Mouse (Mus musculus) neural tube, embryonic 11.5 days (tissue): Measurements from ENCODE around the gene Mettl7a1. TPM values are rescaled to one million over a fixed set of nuclear protein-coding genes. Genes with fewer than 3 reads are reported as not detected.
"Not testable (repeated sequence)": the region's sequence is repeated elsewhere in the genome, so short reads cannot be mapped to it uniquely, and the experiment has no call there.

Experiments used
- ATAC-seq: fragments of 200-750 bp; cut with Nextera tagmentation; 2 replicates; pipeline ENCODE4 v1.8.0; 2017; ENCODE audit warnings: moderate number of reproducible peaks, mild to moderate bottlenecking, moderate TSS enrichment, moderate library complexity; ENCODE audit not compliant: insufficient read depth, low FRiP score, low TSS enrichment
- DNase-seq: peaks from one replicate; pipeline ENCODE4 v3.0.0-alpha.2; 2015; ENCODE audit warnings: low spot score
- H3K27ac ChIP-seq: fragments of 300-500 bp; sonication (generic); 2 replicates; pipeline ENCODE4 v1.5.1; 2014; ENCODE audit warnings: low read depth, mild to moderate bottlenecking, low read length
- H3K27me3 ChIP-seq: fragments of 300-500 bp; sonication (generic); 2 replicates; pipeline ENCODE4 v1.6.1; 2014; ENCODE audit warnings: mild to moderate bottlenecking, low read length, mixed read lengths; ENCODE audit not compliant: control insufficient read depth, insufficient read depth
- H3K36me3 ChIP-seq: fragments of 300-500 bp; sonication (generic); 2 replicates; pipeline ENCODE4 v1.6.1; 2014; ENCODE audit warnings: mild to moderate bottlenecking, low read length, moderate library complexity, mixed read lengths; ENCODE audit not compliant: control insufficient read depth, insufficient read depth
- H3K4me1 ChIP-seq: fragments of 300-500 bp; sonication (generic); 2 replicates; pipeline ENCODE4 v1.6.1; 2014; ENCODE audit warnings: low read length, mixed read lengths; ENCODE audit not compliant: control insufficient read depth, insufficient read depth
- H3K4me2 ChIP-seq: fragments of 300-500 bp; sonication (generic); 2 replicates; pipeline ENCODE4 v1.6.1; 2014; ENCODE audit warnings: low read depth, mild to moderate bottlenecking, moderate library complexity
- H3K4me3 ChIP-seq: fragments of 300-500 bp; sonication (generic); 2 replicates; pipeline ENCODE4 v1.5.1; 2014; ENCODE audit warnings: low read depth, low read length
- H3K9ac ChIP-seq: fragments of 300-500 bp; sonication (generic); 2 replicates; pipeline ENCODE4 v1.6.1; 2014; ENCODE audit warnings: mild to moderate bottlenecking, low read length
- H3K9me3 ChIP-seq: fragments of 300-500 bp; sonication (generic); 2 replicates; pipeline ENCODE4 v1.6.1; 2016; ENCODE audit warnings: low read length; ENCODE audit not compliant: control insufficient read depth
- WGBS: fragments of 180-500 bp; shearing (Covaris S2); extraction: QIAGEN DNeasy Blood & Tissue Kit; methylation state at CpG from one replicate; pipeline ENCODE4 v1.1.7; 2014; 5-methylcytosine and 5-hydroxymethylcytosine counted together
- polyA plus RNA-seq: library from polyadenylated mRNA; unstranded; fragments of >200 nt; fragmentation: Nextera tagmentation; extraction: Ambion mirVana; gene quantifications from 2 replicates; pipeline ENCODE4 v1.2.1, GENCODE M21; 2014

Mettl7a1 gene
- polyA plus RNA-seq, 1 experiment from 2014 or later: 3.8 TPM

- DNase-seq: no peak
- 94% methylated on average over 5 of the region's 5 CpGs for WGBS
- Histone ChIP-seq H3K4me2 (no peak overlapping the region), H3K27me3 (no peaks in the 10 kb centered on the region), H3K27ac (no peak overlapping the region), H3K9me3 (no peaks in the 10 kb centered on the region), H3K36me3 (no peaks in the 10 kb centered on the region), H3K4me1 (no peaks in the 10 kb centered on the region), H3K9ac (no peak overlapping the region), H3K4me3 (no peak overlapping the region)
- no peak for ATAC-seq
Observed at GRCm38 (mm10) chr15:100314448-100315145, 10.7 kb downstream of the Mettl7a1 start.

DNA sequence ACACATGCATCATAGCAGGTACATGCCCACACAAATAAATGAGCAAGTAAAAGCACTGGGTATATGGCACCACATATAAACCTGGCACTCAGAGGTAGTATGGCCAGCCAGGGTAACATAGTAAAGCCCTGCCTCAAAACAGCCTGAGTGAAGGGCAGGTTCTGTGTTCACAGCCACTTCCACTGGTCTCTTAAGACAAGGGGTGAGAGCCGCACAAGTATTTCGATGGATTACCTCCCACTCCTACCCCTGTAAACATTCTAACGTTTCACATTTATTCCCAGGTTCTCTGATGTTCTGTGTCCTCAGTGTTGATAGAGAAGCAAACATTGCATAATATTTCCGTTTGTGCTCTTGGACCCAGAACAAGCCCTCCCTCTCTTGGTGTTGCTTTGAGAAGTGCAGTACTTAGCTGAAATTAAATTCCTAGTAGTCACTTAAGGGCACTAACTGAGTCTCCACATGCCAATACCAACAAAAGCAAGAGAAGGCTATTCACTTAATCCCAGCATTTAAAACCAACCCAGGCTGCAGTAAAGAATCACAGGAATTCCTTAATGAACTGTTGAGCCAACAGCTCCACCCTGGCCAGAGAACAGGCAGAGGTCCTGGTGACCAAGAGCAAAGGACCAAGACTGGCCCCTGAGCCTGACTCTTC is 14.2 kb downstream of the Mettl7a1 start:
- 90% methylated on average over 4 of the region's 4 CpGs for WGBS
- H3K9ac ChIP-seq, H3K4me1 ChIP-seq, H3K27ac ChIP-seq, H3K4me3 ChIP-seq, ATAC-seq, H3K36me3 ChIP-seq, H3K4me2 ChIP-seq, H3K9me3 ChIP-seq, H3K27me3 ChIP-seq, DNase-seq: not testable (repeated sequence)

DNA sequence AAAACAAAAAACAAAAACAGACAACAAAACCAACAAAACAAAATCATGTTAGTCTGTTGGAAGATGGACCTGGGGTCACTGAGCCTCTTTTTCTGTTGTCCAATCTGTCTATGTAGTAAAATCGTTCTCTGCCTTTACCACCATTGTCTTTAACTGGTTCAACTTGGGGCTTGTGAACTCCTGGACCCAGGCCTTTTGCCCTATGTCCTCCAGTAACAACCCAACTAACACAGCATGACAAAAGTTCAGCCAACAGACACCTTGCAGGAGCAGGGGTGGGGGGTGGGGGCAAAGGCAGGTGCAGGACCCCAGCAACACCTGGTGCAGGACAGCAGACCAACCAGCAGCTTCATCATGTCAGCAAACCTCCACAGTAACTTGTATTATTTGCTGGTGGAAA is 15.9 kb downstream of the Mettl7a1 start:
- Histone ChIP-seq H3K9ac (no peak overlapping the region), H3K36me3 (no peaks in the 10 kb centered on the region), H3K9me3 (no peaks in the 10 kb centered on the region), H3K4me1 (no peaks in the 10 kb centered on the region), H3K27me3 (no peaks in the 10 kb centered on the region), H3K27ac (no peak overlapping the region), H3K4me2 (no peak overlapping the region), H3K4me3 (no peak overlapping the region)
- ATAC-seq: no peak
- WGBS: 85% methylated on average over 1 of the region's 1 CpGs
- no peak for DNase-seq

- WGBS: 85% methylated on average over 9 of the region's 9 CpGs
- ATAC-seq: no peak
- DNase-seq: no peak
Observed at GRCm38 (mm10) chr15:100320295-100320905, 16.5 kb downstream of the Mettl7a1 start.

DNA sequence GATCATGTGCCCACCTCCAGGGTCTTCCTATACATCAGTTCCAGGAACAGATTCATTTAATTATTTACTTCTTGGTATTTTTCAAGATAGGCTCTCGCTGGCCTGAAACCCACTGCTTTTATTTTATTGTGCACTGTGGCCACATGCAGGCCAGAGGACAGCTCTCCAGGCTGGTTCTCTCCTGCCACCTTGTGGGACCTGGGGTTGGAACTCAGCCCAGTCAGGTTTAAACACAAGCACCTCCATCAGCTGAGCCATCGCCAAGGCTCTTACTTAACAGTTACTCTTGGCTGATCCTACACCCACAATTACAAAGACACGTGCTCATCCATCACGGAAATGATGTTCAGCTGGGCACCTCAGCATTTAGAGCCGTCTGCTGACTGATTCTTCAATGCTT is 17.2 kb downstream of the Mettl7a1 start:
- H3K36me3 ChIP-seq: no peaks in the 10 kb centered on the region
- no peaks in the 10 kb centered on the region for H3K4me1 ChIP-seq
- no peak overlapping the region for H3K4me3 ChIP-seq
- DNase-seq (peak; percentile 16), ATAC-seq (no peak)
- no peak overlapping the region for H3K4me2 ChIP-seq
- H3K27me3 ChIP-seq: no peaks in the 10 kb centered on the region
- no peak overlapping the region for H3K9ac ChIP-seq
- no peak overlapping the region for H3K27ac ChIP-seq
- H3K9me3 ChIP-seq: no peaks in the 10 kb centered on the region
- 60% methylated on average over 5 of the region's 5 CpGs for WGBS

More at GRCm38 (mm10) chr15:100320295-100320905, 16.5 kb downstream of the Mettl7a1 start:
- Histone ChIP-seq H3K9ac (no peak overlapping the region), H3K9me3 (no peaks in the 10 kb centered on the region), H3K27ac (no peak overlapping the region), H3K27me3 (no peaks in the 10 kb centered on the region), H3K4me2 (no peak overlapping the region), H3K4me1 (no peaks in the 10 kb centered on the region), H3K4me3 (no peak overlapping the region), H3K36me3 (no peaks in the 10 kb centered on the region)

- WGBS: 76% methylated on average over 12 of the region's 12 CpGs
- DNase-seq (no peak), ATAC-seq (no peak)
- Histone ChIP-seq H3K9ac (no peak overlapping the region), H3K27ac (no peak overlapping the region), H3K27me3 (no peaks in the 10 kb centered on the region), H3K4me3 (no peak overlapping the region), H3K4me1 (no peaks in the 10 kb centered on the region), H3K36me3 (no peaks in the 10 kb centered on the region), H3K9me3 (no peaks in the 10 kb centered on the region), H3K4me2 (no peak overlapping the region)
Observed at GRCm38 (mm10) chr15:100324021-100324591, 20.2 kb downstream of the Mettl7a1 start.

DNA sequence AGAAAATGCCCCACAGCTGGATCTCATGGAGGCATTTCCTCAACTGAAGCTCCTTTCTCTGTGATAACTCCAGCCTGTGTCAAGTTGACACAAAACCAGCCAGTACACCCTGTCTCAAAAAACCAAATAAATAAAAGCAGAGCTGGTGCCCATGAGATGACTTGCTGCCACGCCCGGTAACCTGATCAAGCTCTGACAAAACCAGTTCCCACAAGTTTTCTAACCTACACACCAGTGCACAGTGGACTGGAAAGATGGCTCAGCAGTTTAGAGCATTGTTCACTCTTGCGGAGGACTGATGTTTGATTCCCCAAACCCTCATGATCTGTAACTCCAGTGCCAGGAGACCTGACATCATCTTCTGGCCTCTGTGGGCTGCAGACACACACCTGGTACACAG is 21.3 kb downstream of the Mettl7a1 start:
- no peaks in the 10 kb centered on the region for H3K4me1 ChIP-seq
- no peaks in the 10 kb centered on the region for H3K9me3 ChIP-seq
- no peak overlapping the region for H3K4me2 ChIP-seq
- H3K9ac ChIP-seq: no peak overlapping the region
- H3K36me3 ChIP-seq: no peaks in the 10 kb centered on the region
- H3K27me3 ChIP-seq: no peaks in the 10 kb centered on the region
- DNase-seq (no peak), ATAC-seq (no peak)
- 93% methylated on average over 3 of the region's 3 CpGs for WGBS
- no peak overlapping the region for H3K27ac ChIP-seq
- H3K4me3 ChIP-seq: no peak overlapping the region

DNA sequence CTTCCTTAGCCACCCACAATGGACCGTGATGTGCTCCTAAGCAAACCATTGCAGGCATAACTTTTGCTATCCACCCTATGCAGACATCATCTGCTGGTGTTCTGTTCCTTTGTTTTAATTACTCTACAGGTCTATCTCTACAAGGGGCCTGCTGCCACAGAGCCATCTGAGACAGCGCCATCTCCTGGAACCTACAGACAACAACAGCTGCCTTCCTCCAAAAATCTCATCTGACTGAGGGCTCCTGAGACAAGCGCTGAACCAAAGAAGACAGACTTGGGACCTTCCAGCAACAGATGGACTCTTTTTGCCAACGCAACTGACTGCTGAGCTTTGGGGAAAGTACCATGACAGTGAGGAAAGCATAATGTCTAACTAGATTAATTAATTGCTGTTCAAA is 24.1 kb downstream of the Mettl7a1 start:
- H3K27ac ChIP-seq, H3K9ac ChIP-seq, DNase-seq, H3K4me3 ChIP-seq, H3K4me1 ChIP-seq, H3K4me2 ChIP-seq, H3K36me3 ChIP-seq, ATAC-seq, H3K9me3 ChIP-seq, H3K27me3 ChIP-seq: not testable (repeated sequence)
- 66% methylated on average over 3 of the region's 4 CpGs for WGBS
